Mouse (Mus musculus) spleen, postnatal 10 days (tissue): Measurements from ENCODE around the gene Olfr1359.

Experiments
- DNase-seq, 2 experiments: peaks; one replicate each; pipeline ENCODE4 v3.0.0; 2021 to 2022; ENCODE audit warnings: low spot score in 2 of 2

Gene Olfr1359

DNA sequence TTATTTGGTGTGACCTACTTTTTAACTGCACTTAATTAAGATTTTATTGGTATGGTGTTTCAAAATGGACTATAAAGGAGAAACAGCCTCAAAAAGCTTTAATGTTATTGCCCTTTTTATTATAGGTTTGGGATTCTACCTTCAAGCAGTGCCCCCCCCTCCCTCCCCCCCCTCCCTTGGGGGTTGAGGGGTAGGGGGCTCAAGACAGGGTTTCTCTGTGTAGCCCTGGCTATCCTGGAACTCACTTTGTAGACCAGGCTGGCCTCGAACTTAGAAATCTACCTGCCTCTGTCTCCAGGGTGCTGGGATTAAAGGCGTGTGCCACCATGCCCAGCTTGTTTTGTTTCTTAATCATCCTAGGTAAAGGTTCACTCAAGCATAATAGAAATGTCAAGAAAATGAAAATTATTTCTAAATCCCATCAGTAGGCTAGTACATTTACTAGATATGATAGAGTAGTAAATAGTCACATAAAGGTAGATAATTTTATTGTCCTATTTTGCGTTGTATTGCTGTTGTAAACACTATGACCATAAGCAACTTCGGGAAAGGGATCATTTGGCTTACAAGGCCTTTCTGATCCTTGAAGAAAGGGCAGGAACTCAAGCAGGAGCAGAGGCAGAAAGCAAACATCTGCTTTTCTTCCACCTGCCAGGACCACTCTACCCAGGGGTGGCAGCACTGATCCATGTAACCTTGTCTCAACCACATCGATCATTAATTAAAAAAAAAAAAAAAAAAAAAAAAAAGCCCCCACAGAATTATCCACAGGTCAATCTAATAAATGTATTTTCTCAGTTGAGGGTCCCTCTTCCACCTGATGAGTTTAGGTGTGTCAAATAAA, 25.3 kb downstream of the Olfr1359 start:
- DNase-seq: peak in 1 of 2 experiments; percentile 51

GRCm38 (mm10) chr13:21727948-21728572, 30.1 kb downstream of the Olfr1359 start:
- no peak for DNase-seq

DNA sequence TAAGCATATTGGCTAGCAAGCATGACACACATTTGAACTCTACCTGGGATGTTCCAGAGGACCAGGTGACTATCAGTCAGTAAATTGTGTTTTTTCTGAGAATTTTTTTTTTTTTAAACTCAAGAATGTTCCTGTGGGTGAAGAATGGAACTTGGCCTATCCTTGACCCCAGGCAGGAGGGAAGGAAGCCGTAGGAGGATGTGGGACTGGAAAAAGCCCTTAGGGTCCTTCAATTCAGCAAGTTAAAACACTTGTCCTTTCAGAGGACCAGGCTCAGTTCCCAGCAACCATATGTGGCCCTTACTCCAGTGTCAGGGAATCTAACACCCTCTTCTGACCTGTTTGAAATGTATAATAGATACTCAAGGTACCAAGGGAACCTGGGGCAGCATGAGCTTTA, 31.6 kb downstream of the Olfr1359 start:
- no peak for DNase-seq

GRCm38 (mm10) chr13:21733466-21733865, 35.6 kb downstream of the Olfr1359 start:
- DNase-seq: peak in 1 of 2 experiments; percentile 29

GRCm38 (mm10) chr13:21734010-21734905, 36.3 kb downstream of the Olfr1359 start:
- DNase-seq: peak; percentile 77 to 83

DNA sequence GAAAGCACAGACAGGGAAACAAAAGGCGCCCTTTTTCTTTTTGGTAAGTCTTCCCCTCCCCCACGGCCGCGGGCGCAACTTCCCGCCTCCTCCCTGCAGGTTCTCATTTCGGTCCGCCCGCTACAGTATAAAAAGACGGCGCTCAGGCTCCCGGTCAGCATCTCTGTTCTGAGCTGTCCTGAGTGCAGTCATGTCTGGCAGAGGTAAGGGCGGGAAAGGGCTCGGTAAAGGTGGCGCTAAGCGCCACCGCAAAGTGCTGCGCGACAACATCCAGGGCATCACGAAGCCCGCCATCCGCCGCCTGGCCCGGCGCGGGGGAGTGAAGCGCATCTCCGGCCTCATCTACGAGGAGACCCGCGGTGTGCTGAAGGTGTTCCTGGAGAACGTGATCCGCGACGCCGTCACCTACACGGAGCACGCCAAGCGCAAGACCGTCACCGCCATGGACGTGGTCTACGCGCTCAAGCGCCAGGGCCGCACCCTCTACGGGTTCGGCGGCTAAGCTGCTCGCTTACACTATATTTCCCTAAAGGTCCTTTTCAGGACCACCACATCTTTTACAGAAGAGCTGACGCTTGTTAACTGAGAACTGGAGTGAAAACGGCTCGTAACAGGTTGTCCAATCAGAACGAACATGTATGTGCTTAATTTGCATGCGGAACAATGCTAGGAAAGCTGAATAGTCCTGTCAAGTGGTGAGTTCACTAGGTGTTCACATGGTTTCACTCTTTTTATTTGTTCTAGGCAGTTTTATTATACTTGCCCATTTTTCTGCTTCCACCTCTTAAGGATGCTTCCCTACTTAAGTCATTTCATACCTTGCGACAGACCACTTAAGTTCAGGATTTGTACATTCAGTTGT, 37.2 kb downstream of the Olfr1359 start, which contains the start of gene Hist1h4j:
Hist1h4j (plus strand) TSS at position 159 of the 862 bp plus-strand sequence.
- DNase-seq: peak; percentile 76 to 89

DNA sequence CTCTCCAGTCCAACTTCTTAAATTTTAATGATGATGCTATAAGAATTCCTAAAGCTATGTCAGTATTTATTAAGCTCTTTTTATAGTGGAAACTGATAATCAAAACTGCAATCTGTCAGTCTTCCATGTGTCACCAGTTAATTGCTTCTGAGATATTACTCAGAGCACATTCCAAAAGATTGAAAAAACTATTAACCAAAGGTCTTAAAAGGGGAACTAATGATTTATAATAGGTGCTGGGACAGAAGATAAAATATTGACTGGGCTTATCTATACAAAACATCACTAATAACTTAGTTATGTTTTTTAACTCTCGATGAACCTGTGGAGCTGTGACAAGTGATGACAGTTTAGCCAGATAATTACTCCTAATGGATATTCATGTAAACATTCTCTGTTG, 47.1 kb downstream of the Olfr1359 start:
- DNase-seq: no peak

GRCm38 (mm10) chr13:21749387-21750158, 51.7 kb downstream of the Olfr1359 start:
- DNase-seq: peak in 1 of 2 experiments; percentile 23

- DNase-seq: peak; percentile 96 to 98
Measured at GRCm38 (mm10) chr13:21750159-21751017, 52.5 kb downstream of the Olfr1359 start, which contains the start of gene Hist1h4k. Gene Hist1h4k (minus strand): TSS chr13:21750505.

GRCm38 (mm10) chr13:21751417-21751816, 53.5 kb downstream of the Olfr1359 start:
- no peak for DNase-seq

DNA sequence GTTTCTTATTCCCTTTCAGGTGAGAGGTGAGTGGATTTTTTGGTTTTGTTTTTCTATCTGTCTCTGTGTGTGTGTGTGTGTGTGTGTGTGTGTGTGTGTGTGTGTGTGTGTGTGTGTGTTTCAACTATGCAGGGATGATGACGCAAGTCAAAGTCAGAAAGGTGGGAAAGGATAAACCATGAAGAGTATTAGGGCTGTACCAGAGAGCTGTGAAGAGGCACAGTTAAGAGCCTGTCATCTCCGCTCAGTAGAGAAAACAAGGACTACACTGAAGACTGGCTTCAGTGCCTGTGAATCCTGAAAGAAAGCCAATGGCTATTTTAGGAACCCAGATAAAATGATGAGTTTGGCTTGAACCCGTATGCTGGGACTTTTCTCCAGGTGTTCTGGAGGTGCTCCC, 53.9 kb downstream of the Olfr1359 start:
- peak; percentile 24 to 35 for DNase-seq

GRCm38 (mm10) chr13:21752356-21752755, 54.4 kb downstream of the Olfr1359 start:
- DNase-seq: peak; percentile 49 to 56

- DNase-seq: no peak
Measured at GRCm38 (mm10) chr13:21753051-21753523, 55.2 kb downstream of the Olfr1359 start.

- DNase-seq: peak; percentile 84 to 86
Measured at GRCm38 (mm10) chr13:21753524-21754285, 55.8 kb downstream of the Olfr1359 start, which contains the start of the genes Hist1h2ak and Hist1h2bn. Gene Hist1h2ak (minus strand): TSS chr13:21753827. Gene Hist1h2bn (plus strand): TSS chr13:21754123.

DNA sequence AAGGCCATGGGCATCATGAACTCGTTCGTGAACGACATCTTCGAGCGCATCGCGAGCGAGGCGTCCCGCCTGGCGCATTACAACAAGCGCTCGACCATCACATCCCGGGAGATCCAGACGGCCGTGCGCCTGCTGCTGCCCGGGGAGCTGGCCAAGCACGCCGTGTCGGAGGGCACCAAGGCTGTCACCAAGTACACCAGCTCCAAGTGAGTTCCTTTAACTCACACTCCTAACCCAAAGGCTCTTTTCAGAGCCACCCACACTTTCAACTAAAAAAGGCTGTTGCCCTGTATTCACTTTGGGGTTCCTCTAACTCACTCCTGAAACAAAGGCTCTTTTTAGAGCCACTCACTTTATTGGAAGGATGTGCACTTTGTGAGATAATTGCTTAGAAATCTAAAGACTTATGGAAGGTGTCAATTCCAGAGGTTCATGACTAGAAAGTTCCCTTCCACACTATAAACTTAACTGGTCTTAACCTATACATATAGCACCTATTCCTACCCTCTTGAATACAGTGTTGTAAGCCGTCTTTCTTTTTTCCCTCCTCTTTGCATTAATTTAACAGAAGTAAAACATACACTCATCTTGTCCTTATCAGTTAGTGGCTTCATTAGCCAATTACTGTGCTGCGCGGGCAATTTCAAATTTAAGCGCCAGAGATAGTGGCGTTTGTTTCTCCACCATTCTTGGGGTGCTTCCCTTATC, 56.5 kb downstream of the Olfr1359 start:
- peak; percentile 61 to 81 for DNase-seq

DNA sequence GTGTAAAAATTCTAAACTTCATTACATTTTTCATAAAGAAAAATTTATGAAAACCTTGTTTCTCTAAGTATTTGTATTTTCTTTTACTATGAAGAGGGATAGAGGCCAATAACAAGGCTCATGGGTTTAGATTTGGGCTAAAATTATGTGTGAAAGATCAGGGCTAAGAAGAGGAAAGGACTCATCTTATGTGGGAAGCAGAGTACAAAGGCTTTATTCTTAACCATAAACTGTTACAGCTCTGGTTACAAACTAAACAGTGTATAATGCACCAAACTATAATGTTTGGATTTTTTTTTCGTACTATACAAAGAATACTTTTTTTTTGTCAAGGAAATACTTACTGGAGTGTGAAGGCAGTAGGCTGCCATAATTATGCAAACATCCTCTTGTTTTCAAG, 57.8 kb downstream of the Olfr1359 start:
- no peak for DNase-seq
